Mouse (Mus musculus) stomach, postnatal 0 days (tissue): ENCODE results near the gene Atf6b. TPM values are rescaled to one million over a fixed set of nuclear protein-coding genes. Genes with fewer than 3 reads are reported as not detected.

Source experiments
- ATAC-seq: fragments of 200-750 bp; cut with Nextera tagmentation; 2 replicates; pipeline ENCODE4 v1.8.0; 2017; ENCODE audit not compliant: low FRiP score, low TSS enrichment
- DNase-seq: peaks from one replicate; pipeline ENCODE4 v3.0.0-alpha.2; 2016; ENCODE audit warnings: low spot score
- H3K27ac ChIP-seq: fragments of 300-500 bp; sonication (generic); replicated peaks from 2 replicates; pipeline ENCODE4 v1.5.1; 2014; ENCODE audit warnings: mild to moderate bottlenecking, control low read depth
- H3K27me3 ChIP-seq: fragments of 300-500 bp; sonication (generic); 2 replicates; pipeline ENCODE4 v1.6.1; 2014; ENCODE audit warnings: low read length; ENCODE audit not compliant: control insufficient read depth, insufficient read depth
- H3K36me3 ChIP-seq: fragments of 300-500 bp; sonication (generic); 2 replicates; pipeline ENCODE4 v1.6.1; 2014; ENCODE audit warnings: low read length, mixed read lengths; ENCODE audit not compliant: control insufficient read depth, insufficient read depth
- H3K4me1 ChIP-seq: fragments of 300-500 bp; sonication (generic); replicated peaks from 2 replicates; pipeline ENCODE4 v1.6.1; 2014; ENCODE audit warnings: antibody characterized with exemption; ENCODE audit not compliant: control insufficient read depth, insufficient read depth
- H3K4me2 ChIP-seq: fragments of 300-500 bp; sonication (generic); replicated peaks from 2 replicates; pipeline ENCODE4 v1.6.1; 2014; ENCODE audit warnings: low read depth, mild to moderate bottlenecking, control low read depth, moderate library complexity
- H3K4me3 ChIP-seq: fragments of 300-500 bp; sonication (generic); 2 replicates; pipeline ENCODE4 v1.5.1; 2014; ENCODE audit warnings: low read depth, low read length, control low read depth
- H3K9ac ChIP-seq: fragments of 300-500 bp; sonication (generic); 2 replicates; pipeline ENCODE4 v1.6.1; 2014; ENCODE audit warnings: mild to moderate bottlenecking, low read length, control low read depth, mixed read lengths
- H3K9me3 ChIP-seq: fragments of 300-500 bp; sonication (generic); 2 replicates; pipeline ENCODE4 v1.6.1; 2016; ENCODE audit warnings: low read length; ENCODE audit not compliant: control insufficient read depth
- CTCF ChIP-seq: IDR thresholded peaks from 2 replicates; pipeline ENCODE4 v1.5.1; 2016; ENCODE audit warnings: antibody characterized with exemption, low read depth, mild to moderate bottlenecking, moderate library complexity
- EP300 ChIP-seq: optimal IDR thresholded peaks from 2 replicates; pipeline ENCODE3; 2016; ENCODE audit warnings: antibody characterized with exemption
- WGBS: fragments of 180-500 bp; shearing (Covaris S2); extraction: QIAGEN DNeasy Blood & Tissue Kit; methylation state at CpG from one replicate; pipeline ENCODE4 v1.1.7; 2014; 5-methylcytosine and 5-hydroxymethylcytosine counted together
- polyA plus RNA-seq: library from polyadenylated mRNA; unstranded; fragments of >200 nt; fragmentation: Nextera tagmentation; extraction: Ambion mirVana; gene quantifications from 2 replicates; pipeline ENCODE4 v1.2.1, GENCODE M21; 2015

Atf6b gene
- polyA plus RNA-seq, 1 experiment from 2014 or later = 35.4 TPM

- ATAC-seq (no peak), DNase-seq (no peak)
- Histone ChIP-seq H3K4me2 (no peak overlapping the region), H3K36me3 (peaks cover 4% of the 10 kb centered on the region; the same call in 1 of the 2 replicates), H3K9ac (no peak overlapping the region), H3K27ac (no peak overlapping the region), H3K4me1 (peaks cover 3% of the 10 kb centered on the region; the same call in 1 of the 2 replicates), H3K27me3 (no peaks in the 10 kb centered on the region), H3K4me3 (no peak overlapping the region), H3K9me3 (no peaks in the 10 kb centered on the region)
- WGBS = 81% methylated on average over 9 of the region's 9 CpGs
- TF ChIP-seq CTCF = peak; percentile 53
- no peak for TF ChIP-seq EP300
These were observed 23.8 kb upstream of the Atf6b start for GRCm38 (mm10) chr17:34623161-34623560.

- peaks cover 4% of the 10 kb centered on the region; the same call in 1 of the 2 replicates for H3K36me3 ChIP-seq
- DNase-seq (no peak), ATAC-seq (no peak)
- peaks cover 13% of the 10 kb centered on the region for H3K4me1 ChIP-seq
- no peak overlapping the region for H3K9ac ChIP-seq
- H3K4me3 ChIP-seq = no peak overlapping the region
- WGBS = 87% methylated on average over 3 of the region's 3 CpGs
- TF ChIP-seq EP300 = no peak
- no peak for TF ChIP-seq CTCF
- H3K27me3 ChIP-seq = no peaks in the 10 kb centered on the region
- H3K4me2 ChIP-seq = no peak overlapping the region
- H3K27ac ChIP-seq = no peak overlapping the region
- no peaks in the 10 kb centered on the region for H3K9me3 ChIP-seq
These were observed 22.0 kb upstream of the Atf6b start for GRCm38 (mm10) chr17:34624981-34625380.

DNA sequence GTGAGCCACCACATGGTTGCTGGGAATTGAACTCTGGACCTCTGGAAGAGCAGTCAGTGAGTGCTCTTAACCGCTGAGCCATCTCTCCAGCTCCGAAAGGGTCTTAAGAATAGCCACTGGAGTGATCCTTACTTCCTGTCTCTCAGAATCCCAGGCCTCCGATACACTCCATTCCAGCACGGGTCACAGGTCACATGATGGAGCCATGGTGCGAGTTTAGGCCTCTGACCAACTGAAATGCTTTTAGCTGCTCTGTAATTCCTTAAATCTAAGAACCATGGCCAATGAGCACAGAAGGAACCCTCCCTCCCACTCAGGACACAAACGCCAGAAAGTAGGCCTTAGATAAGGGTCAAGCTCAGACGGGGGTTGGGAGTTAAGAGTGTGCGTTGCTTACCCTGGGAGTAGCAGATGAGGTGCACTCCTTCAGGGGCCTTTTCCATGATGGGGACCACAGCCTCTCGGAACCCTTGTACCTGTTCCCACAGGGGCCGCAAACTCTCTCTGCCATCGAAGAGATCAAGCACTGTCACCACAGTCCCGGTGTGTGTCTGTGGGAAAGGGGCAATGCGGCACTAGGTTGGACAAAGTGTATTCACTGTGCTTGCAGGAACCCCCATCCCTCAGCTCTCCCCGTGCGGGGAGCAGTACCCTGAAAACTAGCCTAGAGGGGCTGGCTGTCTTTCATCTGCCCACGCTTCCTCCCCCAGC is 20.7 kb upstream of the Atf6b start:
- H3K27ac ChIP-seq = peak overlapping the region; percentile 97
- H3K4me3 ChIP-seq = peak overlapping the region; percentile 67
- DNase-seq = no peak
- WGBS = 56% methylated on average over 16 of the region's 16 CpGs
- H3K9me3 ChIP-seq = no peaks in the 10 kb centered on the region
- TF ChIP-seq CTCF (no peak), EP300 (no peak)
- no peak for ATAC-seq
- H3K4me2 ChIP-seq = peak overlapping the region; percentile 93
- peaks cover 19% of the 10 kb centered on the region for H3K4me1 ChIP-seq
- peak overlapping the region; percentile 73 for H3K9ac ChIP-seq
- H3K27me3 ChIP-seq = 0 out of 2 replicates have a peak, but pooled peaks cover 2% of the 10 kb centered on the region
- H3K36me3 ChIP-seq = no peaks in the 10 kb centered on the region; the same call in 1 of the 2 replicates

GRCm38 (mm10) chr17:34626773-34627092 is 20.2 kb upstream of the Atf6b start:
- DNase-seq = peak; percentile 54
- 0% methylated on average over 18 of the region's 18 CpGs for WGBS
- Histone ChIP-seq H3K9ac (peak overlapping the region; percentile 73), H3K4me2 (peak overlapping the region; percentile 93), H3K27ac (peak overlapping the region; percentile 97), H3K36me3 (no peaks in the 10 kb centered on the region; the same call in 1 of the 2 replicates), H3K4me1 (peaks cover 21% of the 10 kb centered on the region), H3K9me3 (no peaks in the 10 kb centered on the region), H3K4me3 (peak overlapping the region; percentile 67), H3K27me3 (0 out of 2 replicates have a peak, but pooled peaks cover 2% of the 10 kb centered on the region)
- TF ChIP-seq CTCF = peak; percentile 78
- TF ChIP-seq EP300 = no peak
- ATAC-seq = peak; percentile 25

GRCm38 (mm10) chr17:34627093-34627942 is 19.6 kb upstream of the Atf6b start:
- DNase-seq (peak; percentile 91), ATAC-seq (peak; percentile 79)
- 0 out of 2 replicates have a peak, but pooled peaks cover 2% of the 10 kb centered on the region for H3K27me3 ChIP-seq
- TF ChIP-seq CTCF (0 out of 2 replicates have a peak, but pooled peaks have one; percentile 1), EP300 (no peak)
- H3K4me1 ChIP-seq = peaks cover 22% of the 10 kb centered on the region
- peak overlapping the region; percentile 93 for H3K4me2 ChIP-seq
- no peaks in the 10 kb centered on the region; the same call in 1 of the 2 replicates for H3K36me3 ChIP-seq
- H3K9ac ChIP-seq = peak overlapping the region; percentile 73
- H3K27ac ChIP-seq = peak overlapping the region; percentile 97
- WGBS = under 1% methylated on average over 44 of the region's 45 CpGs
- peak overlapping the region; percentile 67 for H3K4me3 ChIP-seq
- H3K9me3 ChIP-seq = no peaks in the 10 kb centered on the region
